Mouse (Mus musculus): ENCODE measurements around the gene Cdkal1. TPM values are rescaled to one million over a fixed set of nuclear protein-coding genes. Genes with fewer than 3 reads are reported as not detected.

Cdkal1 gene
- polyA plus RNA-seq, 1 experiment from 2014 or later, result 28.8 TPM

- H3K4me3 ChIP-seq (replicated peaks; ENCODE audit: low read length), result no peak overlapping the region
- H3K4me2 ChIP-seq (ENCODE audit: low read length), result no peak overlapping the region
- no peaks in the 10 kb centered on the region for H3K36me3 ChIP-seq (ENCODE audit: control insufficient read depth, insufficient read depth)
- ATAC-seq, result peak; percentile 92
- H3K27me3 ChIP-seq (replicated peaks; ENCODE audit: control insufficient read depth, insufficient read depth, low read length), result no peaks in the 10 kb centered on the region
- peak overlapping the region; percentile 47 for H3K27ac ChIP-seq (ENCODE audit: low read length)
- H3K9ac ChIP-seq (replicated peaks; ENCODE audit: low read depth, low read length), result no peak overlapping the region
- H3K4me1 ChIP-seq (replicated peaks; ENCODE audit: control insufficient read depth, insufficient read depth, low read length), result peaks cover 4% of the 10 kb centered on the region; the same call in 1 of the 2 replicates
- WGBS, result 43% methylated on average over 4 of the region's 4 CpGs
- H3K9me3 ChIP-seq (ENCODE audit: control insufficient read depth, low read length), result no peaks in the 10 kb centered on the region
Observed at GRCm38 (mm10) chr13:29434726-29435125, 420.7 kb downstream of the Cdkal1 start.

- 45% methylated on average over 4 of the region's 4 CpGs for WGBS
- Histone ChIP-seq H3K4me1 (replicated peaks; ENCODE audit: control insufficient read depth, insufficient read depth, low read length) (peaks cover 4% of the 10 kb centered on the region; the same call in 1 of the 2 replicates), H3K4me3 (replicated peaks; ENCODE audit: low read length) (no peak overlapping the region)
Observed at GRCm38 (mm10) chr13:29430919-29431318, 424.6 kb downstream of the Cdkal1 start.

GRCm38 (mm10) chr13:29429877-29430276 lies 425.6 kb downstream of the Cdkal1 start:
- H3K9me3 ChIP-seq (ENCODE audit: control insufficient read depth, low read length), result no peaks in the 10 kb centered on the region
- no peaks in the 10 kb centered on the region for H3K27me3 ChIP-seq (replicated peaks; ENCODE audit: control insufficient read depth, insufficient read depth, low read length)
- H3K27ac ChIP-seq (ENCODE audit: low read length), result no peak overlapping the region
- no peak for ATAC-seq
- H3K4me3 ChIP-seq (replicated peaks; ENCODE audit: low read length), result no peak overlapping the region
- peaks cover 2% of the 10 kb centered on the region; the same call in 1 of the 2 replicates for H3K4me1 ChIP-seq (replicated peaks; ENCODE audit: control insufficient read depth, insufficient read depth, low read length)
- no peak overlapping the region for H3K4me2 ChIP-seq (ENCODE audit: low read length)
- no peaks in the 10 kb centered on the region for H3K36me3 ChIP-seq (ENCODE audit: control insufficient read depth, insufficient read depth)
- H3K9ac ChIP-seq (replicated peaks; ENCODE audit: low read depth, low read length), result no peak overlapping the region
- WGBS, result 78% methylated on average over 4 of the region's 4 CpGs

More at GRCm38 (mm10) chr13:29430919-29431318, 424.6 kb downstream of the Cdkal1 start:
- Histone ChIP-seq H3K27ac (ENCODE audit: low read length) (no peak overlapping the region), H3K36me3 (ENCODE audit: control insufficient read depth, insufficient read depth) (no peaks in the 10 kb centered on the region), H3K27me3 (replicated peaks; ENCODE audit: control insufficient read depth, insufficient read depth, low read length) (no peaks in the 10 kb centered on the region), H3K4me2 (ENCODE audit: low read length) (no peak overlapping the region), H3K9me3 (ENCODE audit: control insufficient read depth, low read length) (no peaks in the 10 kb centered on the region), H3K9ac (replicated peaks; ENCODE audit: low read depth, low read length) (no peak overlapping the region)
- no peak for ATAC-seq

- no peak for ATAC-seq
- Histone ChIP-seq H3K36me3 (ENCODE audit: control insufficient read depth, insufficient read depth) (no peaks in the 10 kb centered on the region), H3K27me3 (replicated peaks; ENCODE audit: control insufficient read depth, insufficient read depth, low read length) (no peaks in the 10 kb centered on the region), H3K4me1 (replicated peaks; ENCODE audit: control insufficient read depth, insufficient read depth, low read length) (no peaks in the 10 kb centered on the region; the same call in 1 of the 2 replicates), H3K9ac (replicated peaks; ENCODE audit: low read depth, low read length) (no peak overlapping the region), H3K27ac (ENCODE audit: low read length) (no peak overlapping the region), H3K9me3 (ENCODE audit: control insufficient read depth, low read length) (no peaks in the 10 kb centered on the region), H3K4me2 (ENCODE audit: low read length) (no peak overlapping the region), H3K4me3 (replicated peaks; ENCODE audit: low read length) (no peak overlapping the region)
- 93% methylated on average over 6 of the region's 6 CpGs for WGBS
Observed at GRCm38 (mm10) chr13:29429196-29429595, 426.3 kb downstream of the Cdkal1 start.

GRCm38 (mm10) chr13:29416450-29417136 lies 438.9 kb downstream of the Cdkal1 start:
- Histone ChIP-seq H3K4me2 (ENCODE audit: low read length) (no peak overlapping the region), H3K4me1 (replicated peaks; ENCODE audit: control insufficient read depth, insufficient read depth, low read length) (peaks cover 28% of the 10 kb centered on the region), H3K27me3 (replicated peaks; ENCODE audit: control insufficient read depth, insufficient read depth, low read length) (no peaks in the 10 kb centered on the region), H3K9me3 (ENCODE audit: control insufficient read depth, low read length) (no peaks in the 10 kb centered on the region), H3K4me3 (replicated peaks; ENCODE audit: low read length) (no peak overlapping the region), H3K36me3 (ENCODE audit: control insufficient read depth, insufficient read depth) (no peaks in the 10 kb centered on the region), H3K27ac (ENCODE audit: low read length) (peak overlapping the region; percentile 92), H3K9ac (replicated peaks; ENCODE audit: low read depth, low read length) (no peak overlapping the region)
- peak; percentile 89 for ATAC-seq
- 13% methylated on average over 8 of the region's 8 CpGs for WGBS

- ATAC-seq, result peak; percentile 29
- WGBS, result 9% methylated on average over 2 of the region's 2 CpGs
- Histone ChIP-seq H3K36me3 (ENCODE audit: control insufficient read depth, insufficient read depth) (no peaks in the 10 kb centered on the region), H3K27ac (ENCODE audit: low read length) (peak overlapping the region; percentile 92), H3K9ac (replicated peaks; ENCODE audit: low read depth, low read length) (no peak overlapping the region), H3K27me3 (replicated peaks; ENCODE audit: control insufficient read depth, insufficient read depth, low read length) (no peaks in the 10 kb centered on the region), H3K4me2 (ENCODE audit: low read length) (no peak overlapping the region), H3K4me3 (replicated peaks; ENCODE audit: low read length) (no peak overlapping the region), H3K9me3 (ENCODE audit: control insufficient read depth, low read length) (no peaks in the 10 kb centered on the region), H3K4me1 (replicated peaks; ENCODE audit: control insufficient read depth, insufficient read depth, low read length) (peaks cover 28% of the 10 kb centered on the region)
Observed at GRCm38 (mm10) chr13:29415967-29416366, 439.5 kb downstream of the Cdkal1 start.

GRCm38 (mm10) chr13:29414878-29415277 lies 440.6 kb downstream of the Cdkal1 start:
- H3K27me3 ChIP-seq (replicated peaks; ENCODE audit: control insufficient read depth, insufficient read depth, low read length), result no peaks in the 10 kb centered on the region
- H3K4me3 ChIP-seq (replicated peaks; ENCODE audit: low read length), result no peak overlapping the region
- no peak overlapping the region; the same call in 1 of the 2 replicates for H3K9ac ChIP-seq (replicated peaks; ENCODE audit: low read depth, low read length)
- H3K27ac ChIP-seq (ENCODE audit: low read length), result peak overlapping the region; percentile 92
- no peaks in the 10 kb centered on the region for H3K36me3 ChIP-seq (ENCODE audit: control insufficient read depth, insufficient read depth)
- H3K4me2 ChIP-seq (ENCODE audit: low read length), result no peak overlapping the region
- WGBS, result 23% methylated on average over 6 of the region's 6 CpGs
- peaks cover 28% of the 10 kb centered on the region for H3K4me1 ChIP-seq (replicated peaks; ENCODE audit: control insufficient read depth, insufficient read depth, low read length)
- peak; percentile 60 for ATAC-seq
- no peaks in the 10 kb centered on the region for H3K9me3 ChIP-seq (ENCODE audit: control insufficient read depth, low read length)

- Histone ChIP-seq H3K4me3 (replicated peaks; ENCODE audit: low read length) (no peak overlapping the region), H3K9ac (replicated peaks; ENCODE audit: low read depth, low read length) (no peak overlapping the region; the same call in 1 of the 2 replicates), H3K9me3 (ENCODE audit: control insufficient read depth, low read length) (no peaks in the 10 kb centered on the region), H3K4me2 (ENCODE audit: low read length) (no peak overlapping the region), H3K27ac (ENCODE audit: low read length) (peak overlapping the region; percentile 92), H3K27me3 (replicated peaks; ENCODE audit: control insufficient read depth, insufficient read depth, low read length) (no peaks in the 10 kb centered on the region), H3K4me1 (replicated peaks; ENCODE audit: control insufficient read depth, insufficient read depth, low read length) (peaks cover 28% of the 10 kb centered on the region), H3K36me3 (ENCODE audit: control insufficient read depth, insufficient read depth) (no peaks in the 10 kb centered on the region)
- no peak for ATAC-seq
- 35% methylated on average over 3 of the region's 3 CpGs for WGBS
Observed at GRCm38 (mm10) chr13:29414470-29414869, 441.0 kb downstream of the Cdkal1 start.

GRCm38 (mm10) chr13:29411176-29411575 lies 444.3 kb downstream of the Cdkal1 start:
- Histone ChIP-seq H3K9me3 (ENCODE audit: control insufficient read depth, low read length) (no peaks in the 10 kb centered on the region), H3K27me3 (replicated peaks; ENCODE audit: control insufficient read depth, insufficient read depth, low read length) (no peaks in the 10 kb centered on the region), H3K9ac (replicated peaks; ENCODE audit: low read depth, low read length) (no peak overlapping the region), H3K4me2 (ENCODE audit: low read length) (no peak overlapping the region), H3K4me1 (replicated peaks; ENCODE audit: control insufficient read depth, insufficient read depth, low read length) (peaks cover 21% of the 10 kb centered on the region), H3K36me3 (ENCODE audit: control insufficient read depth, insufficient read depth) (no peaks in the 10 kb centered on the region), H3K4me3 (replicated peaks; ENCODE audit: low read length) (no peak overlapping the region), H3K27ac (ENCODE audit: low read length) (no peak overlapping the region)
- no peak for ATAC-seq
- WGBS, result 86% methylated on average over 6 of the region's 6 CpGs
